Comparison of ENCODE assay signal across 21 mouse cellular contexts in genomic region chr5:62339958-62340597, GRCm38 (mm10).
DNase-seq lines count a peak whose midpoint lies in the region; ATAC-seq and TF ChIP-seq lines count a peak whose summit lies in the region.
"Had no signal": no experiment of that assay in that cellular context is flagged by ENCODE, and none has a peak within 500 bp of the region (broad histone marks: within the 10 kb centered on the region; RNA-seq: fewer than 3 reads in every experiment).

No protein-coding gene starts in this region.

- no peaks in the 10 kb centered on the region for H3K27me3 ChIP-seq in forebrain, postnatal 0 days (ENCODE audit: insufficient read depth, low read length)
- H3K27me3 ChIP-seq: embryonic facial prominence, embryonic 12.5 days; forebrain, embryonic 12.5 days; intestine, embryonic 15.5 days had no signal

- no peak overlapping the region for H3K9ac ChIP-seq in forebrain, postnatal 0 days
- H3K9ac ChIP-seq: embryonic facial prominence, embryonic 12.5 days; forebrain, embryonic 12.5 days; hindbrain, embryonic 14.5 days; intestine, embryonic 15.5 days had no signal

- 73% methylated on average over 5 of the region's 5 CpGs for WGBS in forebrain, postnatal 0 days

- H3K9me3 ChIP-seq in forebrain, postnatal 0 days (ENCODE audit: low read length): no peaks in the 10 kb centered on the region
- H3K9me3 ChIP-seq: embryonic facial prominence, embryonic 12.5 days; forebrain, embryonic 12.5 days; hindbrain, embryonic 10.5 days; intestine, embryonic 15.5 days had no signal

- TF ChIP-seq CTCF in left cerebral cortex, adult 2 months (IDR thresholded peaks at IDR 0.05): no peak
- no peak for TF ChIP-seq CTCF in forebrain, postnatal 0 days (IDR thresholded peaks at IDR 0.05; ENCODE audit: low read depth)

- intact Hi-C loops in left cerebral cortex, adult 2 months (cut with DNase I): no loop called here

- no peaks in the 10 kb centered on the region for H3K4me1 ChIP-seq in forebrain, postnatal 0 days (ENCODE audit: insufficient read depth)
- H3K4me1 ChIP-seq: embryonic facial prominence, embryonic 12.5 days; forebrain, embryonic 12.5 days; hindbrain, embryonic 10.5 days; intestine, embryonic 15.5 days had no signal

- peak; percentile 12 for DNase-seq in left cerebral cortex, adult 11 months (ENCODE audit: low spot score)
- DNase-seq in left cerebral cortex, adult 2 months (ENCODE audit: extremely low spot score in 1 of 2, low spot score in 2 of 2): no peak
- peak; percentile 66 for DNase-seq in brain, adult 2 months (ENCODE audit: low read depth, low spot score)
- peak; percentile 25 to 44 for DNase-seq in frontal cortex, postnatal 36 days (ENCODE audit: low spot score in 2 of 2)
- peak; percentile 40 to 48 for DNase-seq in right cerebral cortex, postnatal 10 days (ENCODE audit: low spot score in 2 of 2)
- no peak for DNase-seq in forebrain, postnatal 0 days
- DNase-seq in testis, postnatal 10 days (ENCODE audit: low spot score): no peak
- DNase-seq: adrenal gland, adult 2 months; adrenal gland, postnatal 36 days; cerebellum, adult 11-12 months; cerebellum, adult 9-10 months; cerebellum, postnatal 25 days; gastrocnemius, adult 2 months; gastrocnemius, postnatal 25 days; heart, postnatal 10 days had no signal

- H3K36me3 ChIP-seq in forebrain, postnatal 0 days (ENCODE audit: insufficient read depth): no peaks in the 10 kb centered on the region
- H3K36me3 ChIP-seq: embryonic facial prominence, embryonic 12.5 days; forebrain, embryonic 12.5 days; hindbrain, embryonic 10.5 days; intestine, embryonic 15.5 days had no signal

- H3K27ac ChIP-seq in left cerebral cortex, adult 2 months: no peak overlapping the region
- no peak overlapping the region for H3K27ac ChIP-seq in forebrain, postnatal 0 days (ENCODE audit: low read depth, low read length)
- H3K27ac ChIP-seq: embryonic facial prominence, embryonic 12.5 days; forebrain, embryonic 12.5 days; gastrocnemius, adult 2 months; hindbrain, embryonic 10.5 days; hindbrain, embryonic 14.5 days; intestine, embryonic 15.5 days had no signal

- H3K4me2 ChIP-seq in forebrain, postnatal 0 days (ENCODE audit: low read depth): no peak overlapping the region
- H3K4me2 ChIP-seq: embryonic facial prominence, embryonic 12.5 days; forebrain, embryonic 12.5 days; hindbrain, embryonic 14.5 days; intestine, embryonic 15.5 days had no signal

- no peak for ATAC-seq in forebrain, postnatal 0 days
- ATAC-seq: forebrain, embryonic 16.5 days; intestine, embryonic 15.5 days had no signal

- H3K4me3 ChIP-seq in left cerebral cortex, adult 2 months: no peak overlapping the region
- no peak overlapping the region for H3K4me3 ChIP-seq in forebrain, postnatal 0 days (ENCODE audit: low read depth, low read length)
- H3K4me3 ChIP-seq: embryonic facial prominence, embryonic 12.5 days; forebrain, embryonic 12.5 days; gastrocnemius, adult 2 months; hindbrain, embryonic 10.5 days; intestine, embryonic 15.5 days had no signal

Comparison
In these comparisons a context has a peak if more than half of its experiments do, and no peak if none do; other contexts are left out.
1. DNase-seq: peak in left cerebral cortex, adult 11 months (single experiment), brain, adult 2 months (single experiment), frontal cortex, postnatal 36 days (2 of 2) and right cerebral cortex, postnatal 10 days (2 of 2); none in left cerebral cortex, adult 2 months (0 of 2), forebrain, postnatal 0 days (single experiment) and testis, postnatal 10 days (single experiment).